Mouse (Mus musculus) effector memory CD4-positive, alpha-beta T cell, adult 7 months (primary cell): ENCODE data around the gene Plekhg2. TPM values are rescaled to one million over a fixed set of nuclear protein-coding genes. Genes with fewer than 3 reads are reported as not detected.

Experiments
- polyA plus RNA-seq: library from polyadenylated mRNA; unstranded; fragments of 100-300 nt; shearing (Covaris generic); gene quantifications from one replicate; pipeline ENCODE4 v1.2.1, GENCODE M21; 2017

The Plekhg2 gene
- 21.7 TPM for polyA plus RNA-seq

DNA sequence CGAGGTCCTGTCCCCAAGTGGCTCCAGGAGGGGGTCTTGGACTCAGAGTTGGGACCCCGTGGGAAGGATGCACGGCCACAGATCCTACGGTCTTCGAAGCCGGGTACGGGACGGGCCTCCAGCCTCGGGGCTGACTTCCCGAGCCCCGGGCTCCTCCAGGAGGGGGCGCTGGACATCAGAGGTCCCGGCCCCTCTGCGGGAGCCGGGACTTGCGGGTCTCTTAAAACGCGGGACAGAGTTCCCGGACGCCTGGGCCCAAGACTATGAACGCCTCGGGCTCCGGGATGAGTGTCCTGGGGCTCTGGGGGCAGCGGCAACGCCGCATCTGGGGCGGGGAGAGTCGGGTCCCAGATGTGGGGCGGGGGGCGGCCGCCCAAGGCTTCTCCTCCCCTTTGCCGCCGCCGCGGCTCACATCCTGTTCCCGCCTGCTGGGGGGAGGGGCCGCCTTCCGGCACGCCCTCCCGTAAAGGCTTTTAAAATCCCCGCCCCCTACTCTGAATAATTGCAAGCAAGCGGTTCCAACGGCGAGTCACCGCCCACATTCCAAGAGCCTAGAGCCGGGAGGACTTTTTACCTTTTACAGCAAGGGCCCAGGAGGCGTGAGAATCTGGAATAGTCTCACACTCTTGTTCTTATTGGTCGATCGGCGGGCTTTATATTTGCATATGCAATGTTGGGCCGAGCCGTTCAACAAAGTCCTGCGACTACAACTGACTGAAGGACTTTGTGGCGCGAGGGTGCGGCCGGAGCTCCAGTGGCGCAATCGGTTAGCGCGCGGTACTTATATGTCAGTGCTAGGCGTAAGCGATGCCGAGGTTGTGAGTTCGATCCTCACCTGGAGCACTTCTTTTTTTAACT lies at the start of gene Plekhg2:
Gene Plekhg2 (minus strand): TSS at position 349 of the 858 bp plus-strand sequence.

GRCm38 (mm10) chr7:28392429-28393271 lies 20.3 kb upstream of the Plekhg2 start, which contains the start of the genes Med29 and Paf1:
Gene Med29, minus strand, starts transcription at chr7:28392708.
Gene Paf1, plus strand, starts transcription at chr7:28392951.

DNA sequence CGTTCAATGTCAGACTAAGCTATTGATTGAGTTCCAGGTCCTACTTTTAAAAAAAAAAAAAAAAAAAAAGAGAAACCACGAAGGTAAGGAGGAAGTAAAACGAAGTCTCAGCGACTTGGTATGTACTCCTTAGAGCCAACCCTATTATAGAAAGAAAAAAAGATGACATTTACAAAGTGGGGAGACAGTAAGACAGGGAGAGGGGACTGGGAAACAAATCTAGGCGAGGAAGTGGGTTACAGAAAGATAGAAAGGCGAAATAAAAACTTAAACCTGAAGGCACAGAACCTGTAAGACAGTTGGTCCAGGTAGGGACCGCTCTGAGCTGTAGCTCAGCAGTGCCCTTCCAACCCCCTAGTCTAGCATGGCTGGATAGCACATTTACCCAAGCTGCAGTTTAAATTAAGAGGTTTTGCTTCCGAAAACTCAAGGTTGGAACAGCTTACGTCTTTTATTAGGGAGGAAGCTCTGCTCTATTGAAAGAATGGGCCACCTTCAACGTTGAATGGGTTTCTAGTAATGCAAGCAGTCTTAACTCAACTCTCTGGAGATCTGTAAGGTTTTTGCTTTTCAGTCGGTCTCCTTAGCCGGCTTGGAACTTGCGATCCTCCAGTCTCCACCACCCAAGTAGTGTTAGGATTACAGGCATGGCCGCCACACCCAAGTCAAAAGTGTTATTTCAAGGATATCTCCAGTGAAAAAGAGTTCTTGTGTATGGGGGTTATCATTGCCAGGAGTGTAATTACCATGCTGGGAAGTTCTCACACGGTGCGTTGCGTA lies 8.0 kb upstream of the Plekhg2 start, which contains the start of gene Zfp36:
Gene Zfp36 (minus strand): TSS at position 17 of the 780 bp plus-strand sequence.

DNA sequence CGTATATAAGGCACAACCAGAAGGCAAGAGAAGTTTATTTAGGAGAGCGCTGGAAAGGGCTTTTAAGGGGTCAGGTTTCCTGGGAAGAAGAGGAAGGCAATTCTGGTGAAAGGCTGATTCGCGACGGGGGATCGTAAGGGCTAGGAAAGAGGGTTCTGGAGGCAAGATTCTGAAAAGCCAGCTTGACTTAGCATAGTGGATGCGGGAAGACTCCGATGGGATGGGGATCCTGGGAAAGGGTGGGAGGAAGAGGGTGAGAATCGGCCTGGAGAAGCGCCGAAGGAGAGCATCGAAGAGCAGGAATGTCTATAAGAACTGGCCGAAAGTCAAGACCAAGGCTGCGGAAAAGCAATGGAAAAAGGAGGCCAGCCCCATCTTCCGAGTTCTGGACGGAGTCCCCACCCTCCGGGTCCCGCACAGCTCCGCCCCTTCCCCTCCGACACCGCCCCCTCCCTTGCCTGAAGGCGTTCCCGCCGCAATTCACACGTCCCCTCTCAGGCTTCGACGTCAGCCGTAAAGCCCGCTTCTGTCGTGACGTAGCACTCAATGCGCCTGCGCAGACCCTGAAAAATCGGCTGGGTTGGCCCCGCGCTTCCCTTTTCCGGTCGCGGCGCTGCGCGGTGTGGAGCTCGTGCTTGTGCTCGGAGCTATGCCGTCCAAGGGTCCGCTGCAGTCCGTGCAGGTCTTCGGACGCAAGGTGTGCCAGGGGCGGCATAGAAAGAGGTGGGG lies 22.1 kb downstream of the Plekhg2 start, which contains the start of gene Rps16:
Gene Rps16 (plus strand): TSS at position 498 of the 729 bp plus-strand sequence.

GRCm38 (mm10) chr7:28338108-28338998 lies 34.0 kb downstream of the Plekhg2 start, which contains the start of gene Supt5:
Gene Supt5, minus strand, starts transcription at chr7:28338746.

GRCm38 (mm10) chr7:28311926-28312543 lies 60.4 kb downstream of the Plekhg2 start, which contains the start of gene Timm50:
Gene Timm50, minus strand, starts transcription at chr7:28312072.

Other genes starting within 250 kb of the Plekhg2 start
- gene 9530053A07Rik, start 243.1 kb downstream of the Plekhg2 start, polyA plus RNA-seq, result 0.10 TPM
- 180 TPM for gene Fbl, start 202.9 kb downstream of the Plekhg2 start, polyA plus RNA-seq
- gene Dyrk1b, start 193.1 kb downstream of the Plekhg2 start, polyA plus RNA-seq, result 10.2 TPM
- 13.7 TPM for gene Eid2, start 104.7 kb downstream of the Plekhg2 start, polyA plus RNA-seq
- gene Eid2b, start 94.9 kb downstream of the Plekhg2 start, polyA plus RNA-seq, result 0.79 TPM
- 0.40 TPM for gene Selenov, start 81.4 kb downstream of the Plekhg2 start, polyA plus RNA-seq
- not detected for gene Dll3, start 70.4 kb downstream of the Plekhg2 start, polyA plus RNA-seq
- gene Timm50, start 60.5 kb downstream of the Plekhg2 start, polyA plus RNA-seq, result 51.7 TPM
- 172 TPM for gene Supt5, start 33.9 kb downstream of the Plekhg2 start, polyA plus RNA-seq
- 871 TPM for gene Rps16, start 21.9 kb downstream of the Plekhg2 start, polyA plus RNA-seq
- 606 TPM for gene Zfp36, start 7.7 kb upstream of the Plekhg2 start, polyA plus RNA-seq
- gene Med29, start 20.1 kb upstream of the Plekhg2 start, polyA plus RNA-seq, result 20.2 TPM
- gene Paf1, start 20.4 kb upstream of the Plekhg2 start, polyA plus RNA-seq, result 160 TPM
- gene Gmfg, start 64.8 kb upstream of the Plekhg2 start, polyA plus RNA-seq, result 550 TPM
- 0.88 TPM for gene Lrfn1, start 79.4 kb upstream of the Plekhg2 start, polyA plus RNA-seq
- not detected for gene Ifnl2, start 137.9 kb upstream of the Plekhg2 start, polyA plus RNA-seq
- not detected for gene Ifnl3, start 150.2 kb upstream of the Plekhg2 start, polyA plus RNA-seq
- gene Sycn, start 168.3 kb upstream of the Plekhg2 start, polyA plus RNA-seq, result not detected
- 4.0 TPM for gene Nccrp1, start 174.7 kb upstream of the Plekhg2 start, polyA plus RNA-seq
- 72.4 TPM for gene Samd4b, start 225.5 kb upstream of the Plekhg2 start, polyA plus RNA-seq
- 9.0 TPM for gene Pak4, start 225.6 kb upstream of the Plekhg2 start, polyA plus RNA-seq